Mouse (Mus musculus): ENCODE measurements around the gene Lim2. TPM values are rescaled to one million over a fixed set of nuclear protein-coding genes. Genes with fewer than 3 reads are reported as not detected.

The Lim2 gene
- polyA plus RNA-seq, 1 experiment: not detected

DNA sequence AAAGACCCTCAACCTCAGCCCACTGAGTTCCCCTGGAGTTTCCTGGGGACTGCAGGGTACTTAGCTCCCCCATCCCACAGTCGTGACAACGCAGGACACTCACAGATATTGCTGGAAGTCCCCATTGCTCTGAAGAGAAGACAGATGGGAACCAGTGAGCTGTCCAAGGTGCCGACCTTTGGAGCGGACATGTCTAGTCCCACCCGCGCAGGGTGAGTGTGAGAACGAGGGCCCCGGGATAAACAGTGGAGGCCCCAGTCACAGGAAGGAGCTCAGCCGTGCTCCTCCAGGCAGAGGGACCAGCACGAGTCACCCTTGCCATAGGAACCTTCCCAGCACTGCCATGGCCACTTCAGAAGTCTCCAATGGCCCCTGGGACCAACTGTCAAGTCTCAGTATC is 55.8 kb downstream of the Lim2 start:
- TF ChIP-seq POLR2A (IDR thresholded peaks at IDR 0.05; ENCODE audit: borderline replicate concordance, insufficient read depth, low read length) (no peak), CTCF (IDR thresholded peaks at IDR 0.05; ENCODE audit: borderline replicate concordance, insufficient read depth, low read depth, low read length) (no peak)
- no peaks in the 10 kb centered on the region for H3K27me3 ChIP-seq (ENCODE audit: control insufficient read depth, insufficient read depth, low read length)
- H3K4me3 ChIP-seq (replicated peaks; ENCODE audit: insufficient read depth, low read depth, low read length): no peak overlapping the region
- WGBS: 30% methylated on average over 10 of the region's 10 CpGs
- DNase-seq: no peak
- peaks cover 33% of the 10 kb centered on the region for H3K4me1 ChIP-seq (ENCODE audit: control insufficient read depth, insufficient read depth, low read length)
- no peak overlapping the region; the same call in 1 of the 2 replicates for H3K27ac ChIP-seq (ENCODE audit: insufficient read depth, low read length)

Other genes with a start within 250 kb of the Lim2 start
- gene Zfp715, start 114.4 kb upstream of the Lim2 start, polyA plus RNA-seq (2012; rRNA removed): 17.1 and 19.5 TPM in 2 replicates
- gene Siglecf, start 76.3 kb upstream of the Lim2 start, polyA plus RNA-seq (2012; rRNA removed): 0.14 and 0.31 TPM in 2 replicates
- gene Siglecg, start 19.5 kb upstream of the Lim2 start, polyA plus RNA-seq (2012; rRNA removed): 0.19 and 0.52 TPM in 2 replicates
- 0.25 and 0.27 TPM in 2 replicates for gene Nkg7, start 9.4 kb downstream of the Lim2 start, polyA plus RNA-seq (2012; rRNA removed)
- gene Cldnd2, start 13.1 kb downstream of the Lim2 start, polyA plus RNA-seq (2012; rRNA removed): not detected in 2 replicates
- gene Etfb, start 16.4 kb downstream of the Lim2 start, polyA plus RNA-seq (2012; rRNA removed): 102 and 105 TPM in 2 replicates
- gene Gm45233, start 16.5 kb downstream of the Lim2 start, polyA plus RNA-seq (2012; rRNA removed): 0.14 and 0.88 TPM in 2 replicates
- 1.9 and 2.4 TPM in 2 replicates for gene Vsig10l, start 35.5 kb downstream of the Lim2 start, polyA plus RNA-seq (2012; rRNA removed)
- gene Iglon5, start 62.4 kb downstream of the Lim2 start, polyA plus RNA-seq (2012; rRNA removed): 79.6 and 82.4 TPM in 2 replicates
- not detected in 2 replicates for gene 4931406B18Rik, start 78.3 kb downstream of the Lim2 start, polyA plus RNA-seq (2012; rRNA removed)
- gene Cd33, start 116.8 kb downstream of the Lim2 start, polyA plus RNA-seq (2012; rRNA removed): 1.9 and 2.4 TPM in 2 replicates
- gene Zfp658, start 134.6 kb downstream of the Lim2 start, polyA plus RNA-seq (2012; rRNA removed): 10.3 and 10.9 TPM in 2 replicates
- 11.6 and 13.2 TPM in 2 replicates for gene Zfp719, start 151.9 kb downstream of the Lim2 start, polyA plus RNA-seq (2012; rRNA removed)
- 0.05 and 0.10 TPM in 2 replicates for gene Zfp819, start 179.5 kb downstream of the Lim2 start, polyA plus RNA-seq (2012; rRNA removed)
- gene Ceacam18, start 207.0 kb downstream of the Lim2 start, polyA plus RNA-seq (2012; rRNA removed): 0.13 TPM in 1 of 2 replicates, not detected in the other
- 0.44 and 0.54 TPM in 2 replicates for gene Siglece, start 232.5 kb downstream of the Lim2 start, polyA plus RNA-seq (2012; rRNA removed)
- 9.2 and 10.0 TPM in 2 replicates for gene Ctu1, start 244.3 kb downstream of the Lim2 start, polyA plus RNA-seq (2012; rRNA removed)